Mouse (Mus musculus) liver, postnatal 0 days (tissue): ENCODE data around the gene Wfs1. TPM values are rescaled to one million over a fixed set of nuclear protein-coding genes. Genes with fewer than 3 reads are reported as not detected.
A peak's percentile ranks its signal among the peaks of the same experiment; 100 is the strongest.
"Not testable (repeated sequence)": the region's sequence is repeated elsewhere in the genome, so short reads cannot be mapped to it uniquely, and the experiment has no call there.

Experiments used
- ATAC-seq: fragments of 200-750 bp; cut with Nextera tagmentation; 2 replicates; pipeline ENCODE4 v1.8.0; 2017; ENCODE audit warnings: mild to moderate bottlenecking, moderate library complexity
- DNase-seq: peaks from one replicate; pipeline ENCODE4 v3.0.0-alpha.2; 2016
- H3K27ac ChIP-seq: fragments of 300-500 bp; sonication (generic); 2 replicates; pipeline ENCODE4 v1.5.1; 2014; ENCODE audit warnings: antibody characterized with exemption, moderate library complexity, mild to moderate bottlenecking, low read depth
- H3K27me3 ChIP-seq: fragments of 300-500 bp; sonication (generic); 2 replicates; pipeline ENCODE4 v1.6.1; 2014; ENCODE audit warnings: low read length, control low read depth, mixed read lengths; ENCODE audit not compliant: insufficient read depth
- H3K36me3 ChIP-seq: fragments of 300-500 bp; sonication (generic); replicated peaks from 2 replicates; pipeline ENCODE4 v1.6.1; 2014; ENCODE audit warnings: mild to moderate bottlenecking, control low read depth, low read length, moderate library complexity, mixed read lengths; ENCODE audit not compliant: insufficient read depth
- H3K4me1 ChIP-seq: fragments of 300-500 bp; sonication (generic); 2 replicates; pipeline ENCODE4 v1.6.1; 2014; ENCODE audit warnings: antibody characterized with exemption, mild to moderate bottlenecking, control low read depth; ENCODE audit not compliant: insufficient read depth
- H3K4me2 ChIP-seq: fragments of 300-500 bp; sonication (generic); 2 replicates; pipeline ENCODE4 v1.6.1; 2014; ENCODE audit warnings: low read depth, mild to moderate bottlenecking, low read length, moderate library complexity, mixed read lengths
- H3K4me3 ChIP-seq: fragments of 300-500 bp; sonication (generic); 2 replicates; pipeline ENCODE4 v1.5.1; 2014; ENCODE audit warnings: low read depth, low read length
- H3K9ac ChIP-seq: fragments of 300-500 bp; sonication (generic); replicated peaks from 2 replicates; pipeline ENCODE4 v1.6.1; 2014; ENCODE audit warnings: mild to moderate bottlenecking, moderate library complexity
- H3K9me3 ChIP-seq: fragments of 300-500 bp; sonication (generic); 2 replicates; pipeline ENCODE4 v1.6.1; 2016; ENCODE audit warnings: mild to moderate bottlenecking, control low read depth, low read length, mixed read lengths
- CTCF ChIP-seq: sonication (generic); IDR thresholded peaks from 2 replicates; pipeline ENCODE4 v1.5.1; 2016; ENCODE audit warnings: antibody characterized with exemption, low read depth
- EP300 ChIP-seq: IDR thresholded peaks from 2 replicates; pipeline ENCODE4 v1.6.1; 2016; ENCODE audit warnings: antibody characterized with exemption, low read depth, mild to moderate bottlenecking
- WGBS: fragments of 180-500 bp; shearing (Covaris S2); extraction: QIAGEN DNeasy Blood & Tissue Kit; methylation state at CpG from one replicate; pipeline ENCODE4 v1.1.7; 2014; ENCODE audit not compliant: insufficient replicate concordance; 5-methylcytosine and 5-hydroxymethylcytosine counted together
- polyA plus RNA-seq: library from polyadenylated mRNA; unstranded; fragments of >200 nt; fragmentation: Nextera tagmentation; extraction: Ambion mirVana; gene quantifications from 2 replicates; pipeline ENCODE4 v1.2.1, GENCODE M21; 2015

Gene Wfs1
- polyA plus RNA-seq, 1 experiment from 2014 or later = 1.9 TPM

GRCm38 (mm10) chr5:36950871-36951270, 38.1 kb downstream of the Wfs1 start:
- H3K36me3 ChIP-seq = no peaks in the 10 kb centered on the region
- H3K27me3 ChIP-seq = no peaks in the 10 kb centered on the region
- no peak overlapping the region for H3K4me3 ChIP-seq
- ATAC-seq (no peak), DNase-seq (no peak)
- H3K4me2 ChIP-seq = no peak overlapping the region
- H3K4me1 ChIP-seq = no peaks in the 10 kb centered on the region
- no peak overlapping the region for H3K9ac ChIP-seq
- TF ChIP-seq CTCF (peak; percentile 47), EP300 (no peak)
- no peak overlapping the region for H3K27ac ChIP-seq
- no peaks in the 10 kb centered on the region for H3K9me3 ChIP-seq
- 41% methylated on average over 2 of the region's 2 CpGs for whole genome bisulfite sequencing

GRCm38 (mm10) chr5:36948831-36949230, 40.2 kb downstream of the Wfs1 start:
- ATAC-seq (no peak), DNase-seq (peak; percentile 79)
- TF ChIP-seq CTCF = peak; percentile 90
- TF ChIP-seq EP300 = no peak
- H3K9ac ChIP-seq = no peak overlapping the region
- H3K4me3 ChIP-seq = no peak overlapping the region
- H3K4me1 ChIP-seq = no peaks in the 10 kb centered on the region
- H3K27me3 ChIP-seq = no peaks in the 10 kb centered on the region
- no peak overlapping the region for H3K27ac ChIP-seq
- H3K9me3 ChIP-seq = no peaks in the 10 kb centered on the region
- 9% methylated on average over 3 of the region's 3 CpGs for WGBS
- no peaks in the 10 kb centered on the region for H3K36me3 ChIP-seq
- H3K4me2 ChIP-seq = no peak overlapping the region

- 13% methylated on average over 5 of the region's 5 CpGs for WGBS
- Histone ChIP-seq H3K9ac (no peak overlapping the region), H3K36me3 (no peaks in the 10 kb centered on the region), H3K27me3 (no peaks in the 10 kb centered on the region), H3K4me1 (no peaks in the 10 kb centered on the region), H3K27ac (no peak overlapping the region), H3K4me3 (no peak overlapping the region), H3K4me2 (no peak overlapping the region), H3K9me3 (no peaks in the 10 kb centered on the region)
- DNase-seq (peak; percentile 59), ATAC-seq (no peak)
- TF ChIP-seq EP300 (no peak), CTCF (peak; percentile 92)
Measured at GRCm38 (mm10) chr5:36946445-36946844, 42.6 kb downstream of the Wfs1 start.

GRCm38 (mm10) chr5:36945713-36946112, 43.3 kb downstream of the Wfs1 start:
- H3K9ac ChIP-seq = no peak overlapping the region
- WGBS = 65% methylated on average over 2 of the region's 2 CpGs
- H3K9me3 ChIP-seq = no peaks in the 10 kb centered on the region
- no peaks in the 10 kb centered on the region for H3K36me3 ChIP-seq
- no peaks in the 10 kb centered on the region for H3K4me1 ChIP-seq
- no peaks in the 10 kb centered on the region for H3K27me3 ChIP-seq
- no peak overlapping the region for H3K4me2 ChIP-seq
- H3K4me3 ChIP-seq = no peak overlapping the region
- ATAC-seq = no peak
- no peak for TF ChIP-seq EP300
- no peak overlapping the region for H3K27ac ChIP-seq
- no peak for DNase-seq

- no peak overlapping the region for H3K4me3 ChIP-seq
- no peaks in the 10 kb centered on the region for H3K27me3 ChIP-seq
- H3K4me1 ChIP-seq = no peaks in the 10 kb centered on the region
- 36% methylated on average over 8 of the region's 8 CpGs for WGBS
- no peaks in the 10 kb centered on the region for H3K36me3 ChIP-seq
- ATAC-seq (no peak), DNase-seq (no peak)
- no peak overlapping the region for H3K27ac ChIP-seq
- no peak overlapping the region for H3K9ac ChIP-seq
- TF ChIP-seq CTCF = no peak
- TF ChIP-seq EP300 = no peak
- H3K4me2 ChIP-seq = no peak overlapping the region
- H3K9me3 ChIP-seq = no peaks in the 10 kb centered on the region
Measured at GRCm38 (mm10) chr5:36945102-36945701, 43.8 kb downstream of the Wfs1 start.

GRCm38 (mm10) chr5:36944552-36944951, 44.5 kb downstream of the Wfs1 start:
- Histone ChIP-seq H3K4me3 (no peak overlapping the region), H3K27ac (no peak overlapping the region), H3K4me1 (no peaks in the 10 kb centered on the region), H3K9ac (no peak overlapping the region), H3K4me2 (no peak overlapping the region), H3K9me3 (no peaks in the 10 kb centered on the region), H3K27me3 (no peaks in the 10 kb centered on the region), H3K36me3 (no peaks in the 10 kb centered on the region)
- no peak for DNase-seq
- WGBS = 57% methylated on average over 5 of the region's 5 CpGs
- no peak for TF ChIP-seq CTCF
- no peak for TF ChIP-seq EP300
- no peak for ATAC-seq

- no peak for DNase-seq
- Histone ChIP-seq H3K4me3 (no peak overlapping the region), H3K9ac (no peak overlapping the region), H3K4me2 (no peak overlapping the region), H3K36me3 (no peaks in the 10 kb centered on the region), H3K4me1 (no peaks in the 10 kb centered on the region), H3K9me3 (no peaks in the 10 kb centered on the region), H3K27me3 (no peaks in the 10 kb centered on the region), H3K27ac (no peak overlapping the region)
- TF ChIP-seq CTCF (peak; percentile 33), EP300 (no peak)
- 88% methylated on average over 2 of the region's 2 CpGs for WGBS
- no peak for ATAC-seq
Measured at GRCm38 (mm10) chr5:36942446-36942845, 46.6 kb downstream of the Wfs1 start.

GRCm38 (mm10) chr5:36938991-36939390, 50.0 kb downstream of the Wfs1 start:
- not testable (repeated sequence) for H3K4me2 ChIP-seq, DNase-seq, H3K27ac ChIP-seq, H3K9me3 ChIP-seq, H3K4me1 ChIP-seq, H3K9ac ChIP-seq, H3K27me3 ChIP-seq, H3K4me3 ChIP-seq, ATAC-seq, H3K36me3 ChIP-seq
- WGBS = 63% methylated on average over 2 of the region's 2 CpGs
